Mouse (Mus musculus) embryo, embryonic 9.5 days (tissue): ENCODE measurements around the gene Hapln2.
A peak's percentile ranks its signal among the peaks of the same experiment; 100 is the strongest.

ENCODE experiments used
- DNase-seq: peaks from one replicate; pipeline ENCODE4 v3.0.0-alpha.2; 2017; ENCODE audit errors: extremely low spot score

Gene Hapln2

DNA sequence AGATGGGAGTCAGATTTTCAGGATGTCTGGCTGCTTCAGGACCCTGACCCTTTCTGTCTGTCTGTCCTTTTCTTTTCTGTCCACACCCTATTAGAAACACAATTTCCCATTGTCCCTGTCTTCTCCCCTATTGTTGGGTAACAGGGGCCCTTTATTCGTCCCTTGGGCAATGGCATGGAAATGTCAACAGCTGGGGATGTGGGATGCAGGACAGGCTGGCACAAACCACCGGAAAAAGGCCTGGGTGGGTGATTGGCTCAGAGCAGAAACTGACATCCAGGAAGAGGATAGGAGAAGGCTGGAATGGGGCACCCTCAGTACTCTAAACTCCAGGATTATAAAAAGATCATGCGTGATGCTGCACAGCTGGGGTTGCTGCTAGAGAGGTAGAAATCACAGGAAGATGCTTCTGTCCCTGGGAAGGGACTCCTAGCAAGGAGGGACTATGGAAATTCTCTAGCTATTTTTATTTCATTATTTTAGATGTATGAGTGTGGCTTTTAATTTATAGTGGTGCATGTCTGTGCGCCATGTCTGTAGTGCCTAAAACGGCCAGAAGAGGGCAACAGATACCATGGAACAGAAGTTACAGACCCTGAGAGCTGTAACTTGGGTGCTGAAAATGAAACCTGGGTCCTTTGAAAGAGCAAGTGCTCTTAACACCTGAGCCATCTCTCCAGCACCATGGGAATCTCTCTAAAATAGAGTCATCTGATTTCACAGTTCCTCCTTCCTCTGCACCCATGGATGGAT, at the start of gene Hapln2:
Gene Hapln2, minus strand, starts transcription at position 150 of the 753 bp plus-strand sequence.
- DNase-seq, result no peak

DNA sequence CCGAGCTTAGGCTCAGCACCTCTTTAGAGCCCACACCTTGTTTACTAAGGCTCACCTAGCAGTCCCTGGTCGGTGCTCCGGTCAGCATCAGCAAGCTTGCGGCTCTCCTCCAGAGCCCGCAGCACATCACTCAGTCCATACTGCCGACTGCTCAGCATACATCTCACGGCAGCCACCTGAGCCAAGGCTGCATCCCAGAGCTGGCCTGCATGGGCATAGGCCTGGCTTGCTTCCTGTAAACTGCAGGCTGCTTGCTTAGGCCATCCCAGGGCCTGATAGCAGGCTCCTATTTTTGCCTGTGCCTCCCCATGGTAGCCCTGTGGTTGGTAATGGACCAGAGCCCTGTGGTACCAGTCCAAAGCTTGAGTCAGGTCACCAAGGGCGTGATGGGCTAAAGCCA, 47.4 kb upstream of the Hapln2 start:
- no peak for DNase-seq

- DNase-seq, result no peak
These were observed 47.0 kb upstream of the Hapln2 start for GRCm38 (mm10) chr3:88074351-88074750.

- no peak for DNase-seq
These were observed 46.2 kb upstream of the Hapln2 start for GRCm38 (mm10) chr3:88073631-88074030.

- peak; percentile 86 for DNase-seq
These were observed 44.4 kb upstream of the Hapln2 start for GRCm38 (mm10) chr3:88071783-88072182.

GRCm38 (mm10) chr3:88068386-88068785, 41.0 kb upstream of the Hapln2 start:
- no peak for DNase-seq

GRCm38 (mm10) chr3:88057902-88058696, 30.7 kb upstream of the Hapln2 start, which contains the start of gene Naxe:
TSS of gene Naxe (minus strand) at chr3:88058495.
- peak; percentile 93 for DNase-seq

GRCm38 (mm10) chr3:88057030-88057429, 29.6 kb upstream of the Hapln2 start:
- no peak for DNase-seq

GRCm38 (mm10) chr3:88049532-88049931, 22.1 kb upstream of the Hapln2 start:
- DNase-seq, result no peak

GRCm38 (mm10) chr3:88042661-88043421, 15.5 kb upstream of the Hapln2 start, which contains the start of gene Gpatch4:
TSS of gene Gpatch4 (plus strand) at chr3:88043108.
- DNase-seq, result peak; percentile 90

GRCm38 (mm10) chr3:88035561-88036293, 8.3 kb upstream of the Hapln2 start:
- DNase-seq, result no peak

GRCm38 (mm10) chr3:88033506-88033905, 6.1 kb upstream of the Hapln2 start:
- no peak for DNase-seq

DNA sequence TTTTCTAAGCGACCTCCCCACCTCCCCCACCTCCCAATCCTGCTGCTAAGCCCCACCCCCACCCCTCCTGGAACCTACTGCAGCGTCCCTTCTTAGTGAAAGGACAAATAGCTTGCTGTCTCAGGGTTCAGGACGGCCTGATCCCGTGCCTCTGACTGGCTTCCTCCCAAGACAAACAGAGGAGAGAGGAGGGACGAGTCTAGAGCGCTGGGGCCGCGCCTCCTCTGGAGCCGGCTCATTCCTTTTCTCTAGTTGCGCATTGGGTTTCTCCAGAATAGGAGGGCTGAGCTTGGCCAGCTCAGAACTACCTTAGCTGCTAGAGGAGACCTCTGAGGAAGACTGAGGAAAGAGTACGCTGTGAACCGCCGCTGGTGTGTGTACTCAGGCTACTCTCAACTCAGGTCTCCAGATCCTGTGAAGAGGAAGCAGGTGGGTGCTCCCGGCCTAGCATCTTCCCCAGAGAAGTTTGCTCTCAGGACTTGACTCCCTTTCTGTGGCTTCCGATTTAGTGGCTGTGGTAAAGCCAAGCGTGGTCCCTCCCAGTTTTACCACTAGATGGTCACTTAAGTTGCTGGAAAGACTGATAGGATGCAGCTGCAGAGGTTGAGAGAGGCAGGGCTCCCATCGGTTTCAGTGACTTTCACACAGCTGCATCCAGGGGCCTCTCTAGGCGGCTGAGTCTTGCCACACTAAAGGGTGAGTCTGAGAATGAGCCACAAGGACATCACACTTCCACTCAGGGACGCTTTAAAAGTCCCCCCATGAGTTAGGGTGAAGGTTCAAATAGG, 3.4 kb upstream of the Hapln2 start:
- no peak for DNase-seq

DNA sequence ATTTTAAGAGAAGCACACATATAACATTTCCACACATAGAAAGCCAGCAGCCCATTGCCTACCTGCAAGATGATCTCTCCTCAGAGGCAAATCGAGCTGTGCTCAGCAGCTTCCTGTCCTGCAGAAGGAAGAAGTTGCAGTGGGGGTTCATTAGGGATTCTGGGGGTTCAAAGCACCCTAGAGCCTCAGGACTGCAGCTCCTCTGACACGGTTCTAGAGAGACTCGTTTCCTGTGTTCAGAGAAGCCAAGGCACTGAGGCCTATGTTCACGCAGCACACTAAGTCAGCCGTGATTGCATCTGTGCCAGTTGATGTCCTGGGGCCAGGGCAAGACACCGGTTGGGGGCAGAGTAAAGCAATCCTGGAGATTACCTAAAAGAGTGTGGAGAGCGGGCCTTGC, 560 bp downstream of the Hapln2 start:
- DNase-seq, result no peak

DNA sequence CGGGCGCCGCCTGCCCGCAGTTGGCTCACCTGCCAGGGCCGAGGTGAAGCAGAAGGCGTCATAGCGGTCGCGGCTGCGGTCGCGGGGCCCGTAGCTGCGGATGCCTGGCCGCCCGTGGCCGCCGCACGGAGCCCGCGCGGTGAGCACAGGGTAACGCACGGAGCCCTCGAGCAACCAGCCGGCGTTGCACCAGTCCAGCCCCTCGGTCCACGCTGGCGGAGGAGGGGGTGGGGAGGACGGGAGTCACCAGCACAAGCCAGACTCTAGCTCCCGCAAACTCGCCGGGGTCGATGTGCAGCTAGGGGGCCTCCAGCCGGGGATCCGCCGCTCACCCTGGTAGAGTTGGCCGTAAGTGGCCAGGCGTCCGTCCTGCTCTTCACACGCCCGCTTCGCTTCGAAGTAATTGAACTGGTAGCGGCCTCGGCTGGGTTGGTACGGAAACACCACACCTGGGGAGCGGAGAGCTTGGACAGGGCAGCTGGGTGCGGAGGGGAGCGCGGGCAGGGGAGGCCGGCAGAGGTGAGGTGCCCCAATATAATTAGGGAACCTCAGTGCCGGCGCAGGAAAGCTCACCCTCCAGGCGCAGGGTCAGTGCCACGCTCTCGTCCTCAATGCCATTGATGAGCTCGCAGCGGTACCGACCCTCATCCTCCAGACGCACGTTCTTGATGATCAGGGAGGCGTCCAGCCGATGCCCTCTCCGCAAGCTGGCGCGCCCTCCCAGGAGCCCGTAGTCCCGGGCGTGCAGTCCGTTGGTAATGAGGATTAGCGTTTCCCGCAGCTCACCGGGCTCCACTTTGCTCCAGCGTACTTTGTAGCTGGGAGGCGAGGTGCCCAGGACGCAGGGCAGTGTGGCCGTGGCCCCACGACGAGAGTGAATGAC, 4.0 kb downstream of the Hapln2 start:
- peak; percentile 20 for DNase-seq

- peak; percentile 98 for DNase-seq
These were observed 4.8 kb downstream of the Hapln2 start for GRCm38 (mm10) chr3:88022322-88023191.

- no peak for DNase-seq
These were observed 16.6 kb downstream of the Hapln2 start for GRCm38 (mm10) chr3:88010634-88011265.
